Mouse (Mus musculus): Measurements from ENCODE around the gene Sag. TPM values are rescaled to one million over a fixed set of nuclear protein-coding genes. Genes with fewer than 3 reads are reported as not detected.
A peak's percentile ranks its signal among the peaks of the same experiment; 100 is the strongest.

Sag gene
- polyA plus RNA-seq, 1 experiment, result not detected

DNA sequence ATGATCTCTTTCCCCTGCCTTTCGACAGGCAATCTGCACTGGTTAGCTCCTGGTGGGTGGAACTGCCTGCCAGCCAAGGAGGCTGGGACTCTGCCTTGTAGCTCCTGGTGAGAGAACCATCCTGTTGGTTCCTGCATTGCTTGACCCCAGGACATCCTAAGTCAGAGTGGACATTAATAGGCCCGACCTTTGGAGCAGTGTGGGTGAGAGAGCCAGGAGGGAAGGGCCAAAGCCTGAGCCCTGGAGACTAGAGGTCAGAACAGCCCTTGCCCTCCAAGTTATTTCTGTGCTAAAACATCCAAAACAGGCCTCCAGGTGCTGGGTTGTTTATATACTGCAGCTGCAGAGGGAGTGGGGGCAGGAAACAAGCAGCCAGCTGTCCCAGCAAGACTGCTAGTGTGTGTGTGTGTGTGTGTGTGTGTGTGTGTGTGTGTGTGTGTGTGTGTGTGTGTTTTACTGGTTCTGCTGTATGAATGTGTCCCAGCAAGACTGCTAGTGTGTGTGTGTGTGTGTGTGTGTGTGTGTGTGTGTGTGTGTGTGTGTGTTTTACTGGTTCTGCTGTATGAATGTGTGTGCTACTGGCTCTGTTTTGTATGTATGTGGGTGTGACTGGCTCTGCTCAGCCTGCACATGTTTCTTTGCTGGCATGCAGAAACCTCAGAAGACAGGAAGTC is 43.5 kb downstream of the Sag start:
- no peak for TF ChIP-seq GATA1 (IDR thresholded peaks at IDR 0.05; ENCODE audit: low read length)

DNA sequence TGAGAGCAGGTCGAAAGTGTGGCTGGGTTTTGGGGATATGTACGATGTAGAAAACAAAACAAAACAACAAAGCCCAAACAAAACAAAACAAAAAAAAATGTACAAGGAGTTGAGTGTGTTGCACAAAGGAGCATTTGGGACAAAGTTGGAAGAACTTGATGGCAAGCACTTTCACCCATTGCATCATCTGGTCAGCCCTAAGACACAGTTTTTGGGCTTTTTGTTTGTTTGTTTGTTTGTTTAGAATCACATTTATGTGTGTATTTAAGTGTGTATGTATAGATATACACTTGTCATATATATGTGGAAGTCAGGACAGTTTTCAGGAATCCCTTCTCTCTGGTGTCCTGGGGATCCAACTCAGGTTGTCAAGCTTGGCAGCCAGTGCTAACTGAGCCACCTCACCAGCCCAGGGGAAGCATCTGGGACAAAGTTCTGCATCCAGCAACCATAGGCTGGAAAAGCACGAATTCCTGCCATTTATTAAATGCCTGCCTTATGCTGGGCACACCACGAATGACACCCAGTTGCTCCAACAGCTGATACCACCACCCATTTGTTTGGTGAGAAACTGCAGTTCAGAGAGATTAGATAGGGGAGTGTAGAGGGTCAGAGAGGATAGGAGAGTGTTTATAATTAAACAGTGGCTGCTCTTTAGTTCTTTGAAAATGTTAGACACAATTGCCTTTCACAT is 44.1 kb downstream of the Sag start:
- TF ChIP-seq GATA1 (IDR thresholded peaks at IDR 0.05; ENCODE audit: low read length), result no peak

DNA sequence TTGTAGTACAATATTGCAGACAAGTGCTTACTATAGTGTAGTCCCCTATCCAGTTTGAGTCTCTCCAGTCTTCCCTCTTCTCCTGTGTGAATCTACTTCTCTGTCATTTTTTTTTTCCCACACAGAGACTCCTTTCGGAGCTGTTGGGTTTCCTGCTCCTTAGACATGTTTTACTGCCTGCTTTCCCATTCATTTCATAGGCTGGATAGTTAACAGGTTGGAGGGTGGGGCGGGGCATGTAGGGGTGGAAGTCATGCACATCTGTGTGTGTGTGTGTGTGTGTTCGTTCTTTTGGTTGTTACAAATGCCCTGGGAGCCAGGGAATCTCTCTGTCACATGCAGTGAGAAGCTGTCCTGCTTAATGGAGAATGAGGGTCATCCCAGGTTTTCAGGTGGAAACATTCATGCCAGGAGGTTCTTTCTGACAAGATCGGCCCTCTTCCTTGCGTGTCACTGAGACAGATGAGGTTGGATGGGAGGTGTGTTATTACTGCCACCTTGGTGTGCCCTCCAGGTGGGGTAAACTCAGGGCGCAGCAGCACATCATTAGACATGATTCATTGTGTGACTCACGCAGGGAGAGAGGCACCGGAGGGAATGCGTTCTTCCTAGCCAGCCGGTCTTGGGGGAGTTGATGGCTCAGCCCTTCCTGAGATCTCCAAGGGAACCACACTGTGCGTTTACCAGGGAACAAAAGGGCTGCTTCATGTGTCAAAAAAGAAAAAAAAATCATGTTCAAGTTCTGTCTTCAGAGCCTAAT is 44.9 kb downstream of the Sag start:
- TF ChIP-seq GATA1 (IDR thresholded peaks at IDR 0.05; ENCODE audit: low read length), result no peak

DNA sequence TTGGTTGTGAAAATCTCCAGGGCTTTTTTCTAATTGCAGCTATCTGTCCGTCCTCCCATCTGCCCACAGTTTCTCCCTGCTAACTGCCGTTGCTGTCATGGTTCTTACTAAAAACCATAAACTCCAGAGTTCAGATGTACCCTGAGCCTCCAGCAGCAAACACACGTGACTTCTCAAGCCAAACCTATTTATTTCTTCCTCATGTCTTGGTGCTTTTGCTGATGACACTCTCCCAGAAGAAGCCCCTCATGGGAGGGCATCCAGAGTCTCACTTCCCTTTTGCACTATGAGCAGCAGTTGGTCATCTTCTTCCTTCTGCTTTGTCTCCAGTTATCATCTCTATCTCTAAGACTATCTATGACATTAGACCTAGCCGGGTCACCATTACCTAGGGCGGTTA is 45.8 kb downstream of the Sag start:
- peak; percentile 6 for TF ChIP-seq GATA1 (IDR thresholded peaks at IDR 0.05; ENCODE audit: low read length)

DNA sequence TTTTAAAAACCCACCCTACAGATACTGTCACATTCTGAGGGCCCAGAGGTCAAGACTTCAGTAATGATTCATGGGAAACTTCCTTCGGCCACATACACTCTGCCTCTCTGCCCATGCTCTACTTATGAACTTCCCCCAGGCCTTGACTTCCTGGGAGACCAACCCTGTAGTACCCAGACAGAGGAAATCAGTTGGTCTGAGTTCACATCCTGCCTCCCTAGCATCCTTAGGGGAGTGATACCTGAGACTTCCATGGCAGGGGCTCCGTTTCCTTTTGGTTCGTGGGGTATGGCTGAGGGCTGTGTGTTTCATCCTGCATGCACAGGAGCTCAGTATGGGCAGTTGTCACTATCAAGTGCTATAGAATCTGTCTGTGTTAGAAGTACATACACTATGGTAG is 47.9 kb downstream of the Sag start:
- TF ChIP-seq GATA1 (IDR thresholded peaks at IDR 0.05; ENCODE audit: low read length), result no peak

DNA sequence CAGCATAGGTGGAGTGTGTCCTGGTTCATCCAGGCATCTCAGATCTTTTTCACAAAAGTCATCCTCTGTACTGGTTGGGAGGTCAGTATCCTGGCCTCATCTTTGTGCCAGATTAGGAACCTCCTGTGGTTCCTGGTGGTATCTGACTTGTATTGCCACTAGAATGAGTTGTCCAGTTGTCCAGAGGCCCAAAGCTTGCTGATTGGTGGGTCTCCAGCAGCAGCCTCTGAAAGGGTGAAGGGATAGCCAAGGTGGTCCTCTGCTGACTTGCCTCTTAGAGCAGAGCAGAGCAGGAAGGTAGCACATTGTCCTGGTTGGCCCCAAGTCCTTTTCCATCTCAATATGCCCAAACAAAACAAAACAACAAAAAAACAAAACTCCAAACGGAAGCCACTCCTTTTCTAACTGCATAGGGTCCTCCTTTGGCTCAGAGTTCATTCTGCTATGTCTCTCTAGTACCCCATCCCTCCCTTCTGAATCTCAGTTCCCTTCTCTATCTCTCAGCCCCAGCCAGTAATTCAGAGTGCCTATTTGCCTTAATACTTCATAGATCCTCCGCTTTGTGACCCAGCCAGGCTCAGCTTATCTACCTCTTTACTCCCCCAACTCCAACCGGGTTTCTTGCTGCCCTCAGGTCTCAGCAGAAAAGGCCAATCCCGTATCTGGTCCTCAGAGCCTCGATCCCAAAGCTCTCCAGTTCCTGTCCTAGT is 48.8 kb downstream of the Sag start:
- no peak for TF ChIP-seq GATA1 (IDR thresholded peaks at IDR 0.05; ENCODE audit: low read length)

DNA sequence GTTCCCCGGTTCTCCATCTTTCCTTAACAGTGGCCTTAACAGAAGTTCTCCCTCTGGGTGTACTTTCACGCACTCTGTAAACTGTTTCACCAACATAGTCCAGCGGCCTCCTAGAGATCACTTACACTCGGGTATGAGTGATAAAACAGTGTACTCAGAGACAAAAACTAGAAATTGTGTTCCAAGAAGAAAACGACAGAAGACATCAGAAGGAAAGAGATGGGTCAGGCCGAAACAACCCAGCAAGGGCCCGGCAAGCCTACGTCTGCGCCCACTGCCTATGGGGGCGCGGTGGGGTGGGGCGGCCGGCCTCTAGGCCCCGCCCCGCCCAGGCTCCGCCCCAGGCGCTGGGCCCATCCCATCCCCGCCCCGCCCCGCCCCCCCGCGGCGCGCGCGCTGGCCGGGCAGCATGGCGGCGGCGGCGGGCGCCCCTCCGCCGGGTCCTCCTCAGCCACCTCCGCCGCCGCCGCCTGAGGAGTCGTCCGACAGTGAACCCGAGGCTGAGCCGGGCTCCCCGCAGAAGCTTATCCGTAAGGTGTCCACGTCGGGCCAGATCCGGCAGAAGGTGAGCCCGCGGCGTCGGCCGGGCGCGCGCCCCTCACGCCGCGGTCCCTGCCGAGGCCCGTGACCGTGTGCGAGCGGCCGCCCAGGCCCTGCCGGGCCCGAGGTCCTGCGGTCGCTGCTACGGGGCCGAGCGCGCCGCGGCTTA is 49.6 kb downstream of the Sag start, which contains the start of gene Dgkd:
Gene Dgkd (plus strand): TSS at position 396 of the 709 bp plus-strand sequence.
- TF ChIP-seq GATA1 (IDR thresholded peaks at IDR 0.05; ENCODE audit: low read length), result no peak

DNA sequence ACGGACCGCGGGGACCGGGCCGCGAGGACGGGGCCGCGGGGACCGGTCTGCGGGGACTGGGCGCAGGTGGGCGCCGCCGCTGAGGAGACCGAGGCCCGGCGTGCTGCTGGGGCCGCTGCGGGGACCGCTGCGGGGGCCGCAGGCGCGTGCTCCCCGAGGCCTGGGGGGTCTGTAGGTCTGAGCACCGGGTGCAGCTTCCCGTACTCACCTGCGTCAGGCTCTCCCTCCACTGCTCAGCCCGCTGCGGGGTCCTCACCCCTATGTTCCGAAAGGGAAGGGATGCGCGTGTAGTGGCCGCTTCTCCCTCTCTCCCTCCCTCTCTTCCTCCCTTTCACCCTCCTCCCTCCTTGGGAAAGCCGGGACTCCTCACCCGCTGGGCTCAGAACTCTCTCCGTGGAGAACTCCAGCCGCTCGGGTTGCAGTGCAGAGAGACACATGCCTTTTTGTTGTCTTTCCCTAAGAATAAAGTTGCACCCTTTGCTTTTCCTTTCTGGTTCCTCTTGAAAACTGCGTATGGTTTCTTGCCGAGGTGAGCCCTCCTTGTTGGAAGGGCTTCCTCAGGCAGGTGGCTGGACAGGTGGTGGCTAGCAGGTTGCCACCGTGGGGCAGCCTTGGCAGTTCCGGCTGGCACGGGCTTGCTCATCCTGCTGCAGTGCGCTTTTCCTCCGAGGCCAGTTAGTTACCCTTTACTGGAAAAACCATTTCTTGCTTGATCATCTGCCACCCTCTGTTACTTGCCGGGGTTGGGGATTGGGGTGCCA is 50.3 kb downstream of the Sag start:
- no peak for TF ChIP-seq GATA1 (IDR thresholded peaks at IDR 0.05; ENCODE audit: low read length)

DNA sequence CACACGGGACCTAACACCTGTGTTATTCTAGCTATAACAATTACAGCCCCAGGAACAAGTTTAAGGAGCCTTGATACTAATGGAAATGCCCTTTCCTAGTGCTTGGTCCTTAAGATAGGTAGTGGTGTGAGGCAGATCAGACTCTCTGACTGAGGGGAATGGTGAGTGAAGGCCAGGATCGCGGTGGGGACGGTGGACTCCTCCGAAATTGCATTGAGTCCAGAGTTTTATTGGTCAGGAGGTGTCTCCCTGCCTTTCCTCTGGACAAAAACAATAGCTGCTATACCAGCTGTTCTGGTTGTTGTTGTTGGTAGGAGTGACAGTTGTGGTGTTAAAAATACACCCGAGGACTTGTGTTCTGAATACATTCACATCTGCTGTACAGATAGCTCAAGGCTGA is 50.9 kb downstream of the Sag start:
- TF ChIP-seq GATA1 (IDR thresholded peaks at IDR 0.05; ENCODE audit: low read length), result no peak

DNA sequence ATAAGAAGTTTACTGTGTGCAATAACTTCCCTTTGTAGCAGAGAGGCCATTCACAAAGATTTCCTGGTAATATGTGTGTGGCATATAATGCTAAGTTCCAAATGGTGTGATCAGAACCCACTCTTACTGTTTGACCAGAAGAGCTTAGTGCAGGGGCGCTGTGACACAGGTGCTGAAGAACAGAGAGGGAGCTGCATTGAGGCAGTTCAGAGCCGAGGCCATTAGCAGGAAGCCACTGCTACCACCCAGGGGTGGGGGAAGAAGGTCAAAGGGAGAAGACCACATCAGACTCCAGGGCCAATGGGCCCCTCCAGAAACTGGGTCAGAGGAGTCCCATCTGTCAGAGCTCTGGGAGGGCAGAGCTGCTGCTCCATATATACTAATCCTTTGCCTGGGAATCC is 51.4 kb downstream of the Sag start:
- no peak for TF ChIP-seq GATA1 (IDR thresholded peaks at IDR 0.05; ENCODE audit: low read length)

DNA sequence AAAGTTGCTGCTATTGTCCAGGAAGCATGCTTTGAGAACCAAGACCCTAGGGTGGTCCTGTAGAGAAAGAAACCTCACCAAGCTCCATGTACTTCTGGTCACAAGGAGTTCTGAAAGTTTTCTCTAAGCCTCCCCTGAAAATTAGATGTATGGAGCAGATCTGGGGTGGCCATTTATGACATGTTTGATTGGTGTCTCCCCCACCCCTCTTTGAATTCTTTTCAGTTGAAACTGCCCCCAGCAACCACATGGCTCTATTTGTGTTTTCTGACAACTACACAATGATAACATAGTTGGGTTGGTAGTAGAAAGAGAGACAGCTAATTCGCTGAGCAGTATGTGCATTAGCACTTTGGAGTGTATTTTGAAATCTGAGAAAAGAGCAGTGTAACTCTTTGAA is 52.0 kb downstream of the Sag start:
- no peak for TF ChIP-seq GATA1 (IDR thresholded peaks at IDR 0.05; ENCODE audit: low read length)

DNA sequence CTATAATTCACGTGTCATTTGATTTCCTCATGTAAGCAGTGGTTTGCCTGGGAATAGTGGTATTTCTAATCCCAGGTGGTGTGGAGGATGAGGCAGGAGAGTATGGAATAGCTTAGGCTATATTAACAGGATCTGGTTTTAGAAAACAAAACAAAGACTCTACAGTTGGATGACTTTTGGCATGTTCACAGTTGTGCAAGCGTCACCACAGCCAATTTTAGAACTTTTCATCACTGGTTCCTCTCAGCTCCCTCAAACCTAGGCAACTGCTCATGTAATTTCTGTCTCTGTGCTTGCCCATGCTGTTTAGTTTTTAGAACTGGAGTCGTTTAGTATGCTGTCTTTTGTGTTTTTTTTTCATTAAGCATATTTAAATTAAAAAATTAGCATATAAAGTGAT is 53.3 kb downstream of the Sag start:
- TF ChIP-seq GATA1 (IDR thresholded peaks at IDR 0.05; ENCODE audit: low read length), result no peak

DNA sequence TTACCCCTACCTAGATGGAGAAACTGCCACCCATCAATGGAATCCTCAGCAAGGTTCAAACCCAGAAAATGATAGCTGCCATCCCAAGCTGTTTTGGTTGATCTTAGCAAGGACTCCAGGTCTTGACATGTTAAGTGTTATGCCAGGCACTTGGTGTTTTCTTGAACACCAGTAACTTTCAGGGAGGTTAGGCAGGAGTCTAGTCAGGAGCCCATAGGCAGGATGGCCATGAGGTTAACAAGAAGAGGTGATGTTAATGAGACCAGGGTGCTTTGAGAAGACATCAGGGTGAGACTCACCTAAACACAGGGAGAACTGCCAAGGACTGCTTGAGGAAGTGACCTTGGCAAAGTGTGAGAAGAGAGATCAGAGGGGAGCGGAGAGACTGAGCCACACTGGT is 54.6 kb downstream of the Sag start:
- no peak for TF ChIP-seq GATA1 (IDR thresholded peaks at IDR 0.05; ENCODE audit: low read length)

DNA sequence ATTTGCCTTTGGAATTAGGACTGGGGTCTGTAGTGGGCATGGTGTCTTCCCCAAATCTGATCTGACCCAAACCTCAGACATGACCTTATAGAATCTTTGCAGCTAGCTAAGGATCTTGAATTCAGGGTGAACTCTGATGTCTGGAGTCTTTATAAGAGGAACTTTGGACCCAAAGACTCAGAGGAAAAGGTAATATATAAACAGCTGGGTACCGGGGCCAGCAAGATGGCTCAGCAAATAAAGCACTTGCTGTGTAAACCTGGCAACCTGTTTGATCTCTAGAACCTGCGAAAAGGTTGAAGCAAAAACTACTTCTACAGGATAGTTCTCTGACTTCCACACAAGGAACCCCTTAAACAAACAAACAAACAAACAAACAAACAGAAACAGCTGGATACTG is 55.0 kb downstream of the Sag start:
- TF ChIP-seq GATA1 (IDR thresholded peaks at IDR 0.05; ENCODE audit: low read length), result no peak

DNA sequence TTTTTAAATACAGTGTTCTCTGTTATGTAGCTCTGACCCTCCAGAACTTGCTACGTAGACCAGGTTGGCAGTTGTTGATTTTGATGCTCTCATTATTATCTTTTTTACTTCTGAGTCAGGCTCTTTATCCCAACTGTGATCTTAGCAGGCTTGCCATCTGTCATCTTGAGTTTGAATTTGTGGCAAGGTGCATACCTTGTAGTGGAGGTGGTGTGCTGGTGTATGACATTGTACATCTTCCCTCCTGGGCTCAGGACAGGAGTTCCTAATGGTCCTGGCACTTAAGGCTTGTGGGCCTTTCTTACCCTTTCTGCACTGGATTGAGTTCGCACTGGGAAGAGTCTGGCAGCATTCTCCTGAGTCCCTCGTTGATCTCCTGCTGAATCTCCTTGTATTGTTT is 60.1 kb downstream of the Sag start:
- no peak for TF ChIP-seq GATA1 (IDR thresholded peaks at IDR 0.05; ENCODE audit: low read length)
